Mouse (Mus musculus): ENCODE results near the gene Gm609.

DNA sequence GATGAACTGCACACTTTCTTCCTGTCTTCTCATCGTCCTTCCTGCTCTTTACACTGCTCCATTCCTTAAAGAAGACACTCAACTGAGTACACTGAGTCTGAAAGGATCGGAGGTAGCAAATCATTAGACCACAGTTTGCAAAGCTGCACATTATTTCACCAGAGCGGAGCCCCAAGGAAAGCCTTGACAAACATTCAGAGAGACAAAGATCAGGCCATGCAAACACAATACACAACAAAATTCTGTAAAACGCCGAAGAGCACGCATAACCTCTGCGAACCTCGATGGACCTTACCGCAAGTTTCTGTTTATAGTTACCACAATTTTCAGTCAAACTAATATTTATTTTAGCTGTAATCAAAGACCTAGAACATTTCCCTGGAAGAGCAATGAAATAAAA is 127.4 kb downstream of the Gm609 start:
- TF ChIP-seq CTCF (IDR thresholded peaks at IDR 0.05; ENCODE audit: low read depth, low read length) (no peak), GATA1 (IDR thresholded peaks at IDR 0.05; ENCODE audit: borderline replicate concordance, low read length) (no peak), POLR2AphosphoS5 (IDR thresholded peaks at IDR 0.05; ENCODE audit: insufficient replicate concordance, low read depth, low read length) (no peak), TAL1 (conservative IDR thresholded peaks at IDR 0.05; ENCODE audit: low read depth, low read length) (no peak), GATA2 (IDR thresholded peaks at IDR 0.05; ENCODE audit: borderline replicate concordance, low read depth, low read length) (no peak)
